Mouse (Mus musculus): ENCODE data around the gene Clnk. TPM values are rescaled to one million over a fixed set of nuclear protein-coding genes. Genes with fewer than 3 reads are reported as not detected.

Gene Clnk
- polyA plus RNA-seq, 1 experiment = not detected

- no peak for TF ChIP-seq GATA1 (IDR thresholded peaks at IDR 0.05; ENCODE audit: low read length)
These were observed 12.0 kb downstream of the Clnk start for GRCm38 (mm10) chr5:38864624-38865023.

DNA sequence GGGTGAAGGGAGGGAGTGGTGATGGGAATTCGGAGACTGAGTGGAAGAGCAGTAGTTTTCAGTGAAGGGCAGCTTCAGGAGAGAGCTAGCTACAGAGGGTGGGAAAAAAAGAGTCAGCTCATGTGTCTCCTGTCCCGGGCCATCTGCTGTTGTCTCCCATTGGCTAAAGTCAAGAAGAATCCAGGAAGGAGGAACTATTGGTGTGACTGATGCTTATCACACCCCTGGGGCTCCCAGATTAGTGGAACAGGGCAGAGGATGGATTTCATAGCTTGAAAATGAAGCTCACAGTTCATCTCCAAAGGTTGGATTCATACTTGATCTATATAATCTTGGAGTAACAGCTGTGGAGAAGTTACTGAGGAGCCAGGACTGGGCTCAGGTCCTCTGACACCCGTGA, 13.6 kb downstream of the Clnk start:
- no peak for TF ChIP-seq GATA1 (IDR thresholded peaks at IDR 0.05; ENCODE audit: low read length)

- TF ChIP-seq GATA1 (IDR thresholded peaks at IDR 0.05; ENCODE audit: low read length) = no peak
These were observed 14.2 kb downstream of the Clnk start for GRCm38 (mm10) chr5:38862288-38862985.

- no peak for TF ChIP-seq GATA1 (IDR thresholded peaks at IDR 0.05; ENCODE audit: low read length)
These were observed 18.4 kb downstream of the Clnk start for GRCm38 (mm10) chr5:38858015-38858721.

DNA sequence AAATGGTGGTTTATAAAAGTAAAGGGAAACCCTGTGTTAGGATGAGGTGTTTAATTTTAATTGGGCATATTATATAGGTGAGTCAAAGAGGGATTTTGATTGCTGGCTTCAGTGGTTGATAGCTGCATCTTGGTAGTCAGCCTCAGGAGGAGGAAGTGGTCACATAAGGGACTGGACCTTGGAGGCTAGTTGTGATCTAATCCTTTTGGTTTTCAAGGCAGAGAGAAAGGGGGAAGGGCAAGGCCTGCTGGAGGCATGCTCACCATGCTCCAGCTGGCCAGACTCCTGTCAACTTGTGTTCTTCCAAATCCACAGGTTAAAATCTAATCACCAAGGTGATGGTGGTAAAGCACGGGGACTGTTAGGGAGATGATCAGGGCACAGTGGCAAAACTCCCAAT, 19.0 kb downstream of the Clnk start:
- TF ChIP-seq GATA1 (IDR thresholded peaks at IDR 0.05; ENCODE audit: low read length) = no peak

DNA sequence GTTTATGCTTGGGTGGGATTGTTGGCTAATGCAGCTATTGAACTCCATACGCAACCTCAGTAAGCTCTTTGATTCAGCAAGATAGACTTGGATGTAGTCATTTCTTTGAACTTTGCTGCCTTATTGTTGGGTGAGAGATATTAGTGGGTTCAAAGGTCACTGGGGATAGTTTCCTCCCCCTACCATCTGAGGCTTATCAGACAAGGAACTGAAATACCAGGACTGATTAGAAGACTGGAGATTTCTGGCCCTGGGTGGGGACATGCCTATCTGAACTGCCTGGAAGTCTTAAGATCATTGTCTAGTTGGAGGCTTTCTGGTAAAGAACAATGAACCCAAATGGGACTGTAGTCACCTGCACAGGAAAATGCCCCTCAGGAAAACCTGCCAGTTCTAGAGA, 26.4 kb downstream of the Clnk start:
- no peak for TF ChIP-seq GATA1 (IDR thresholded peaks at IDR 0.05; ENCODE audit: low read length)

DNA sequence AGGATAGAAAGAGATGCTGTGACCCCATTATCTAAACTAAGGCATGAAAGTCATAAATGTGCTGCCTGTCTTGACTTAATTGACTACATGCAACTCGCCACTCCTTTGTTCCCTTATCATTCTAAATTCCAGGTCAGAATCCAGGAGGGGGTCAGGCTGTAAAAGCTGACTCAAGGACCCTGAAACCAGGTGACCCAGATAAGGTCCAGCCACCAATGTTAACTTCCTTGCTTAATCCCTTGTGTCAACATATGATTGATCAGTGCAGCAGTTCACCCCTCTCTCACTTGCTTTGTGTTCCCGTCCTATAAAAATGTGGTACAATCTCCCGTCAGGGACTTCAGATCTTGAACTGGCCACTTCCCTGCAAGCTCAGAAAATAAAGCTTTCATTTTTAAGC, 31.1 kb downstream of the Clnk start:
- TF ChIP-seq GATA1 (IDR thresholded peaks at IDR 0.05; ENCODE audit: low read length) = no peak

GRCm38 (mm10) chr5:38844312-38844711, 32.3 kb downstream of the Clnk start:
- TF ChIP-seq GATA1 (IDR thresholded peaks at IDR 0.05; ENCODE audit: low read length) = no peak

DNA sequence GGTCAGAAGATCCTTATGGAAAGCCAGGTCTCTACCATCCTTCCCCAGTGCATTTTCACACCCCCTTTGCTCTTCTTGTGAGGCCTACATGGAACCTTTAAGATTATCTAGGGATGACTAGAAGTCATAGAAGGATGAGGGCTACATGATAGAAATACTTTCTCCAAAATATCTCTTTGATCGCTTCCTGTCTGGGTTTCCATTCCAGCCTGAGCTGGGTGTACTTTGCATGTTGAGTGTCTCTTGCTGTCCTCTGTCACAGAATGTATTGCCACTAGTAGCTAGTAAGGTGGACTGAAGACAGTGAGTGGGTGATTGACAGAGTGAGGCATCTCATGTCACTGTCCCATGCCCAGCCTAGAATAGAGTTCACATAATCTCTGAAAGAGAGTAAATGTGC, 36.6 kb downstream of the Clnk start:
- no peak for TF ChIP-seq GATA1 (IDR thresholded peaks at IDR 0.05; ENCODE audit: low read length)

DNA sequence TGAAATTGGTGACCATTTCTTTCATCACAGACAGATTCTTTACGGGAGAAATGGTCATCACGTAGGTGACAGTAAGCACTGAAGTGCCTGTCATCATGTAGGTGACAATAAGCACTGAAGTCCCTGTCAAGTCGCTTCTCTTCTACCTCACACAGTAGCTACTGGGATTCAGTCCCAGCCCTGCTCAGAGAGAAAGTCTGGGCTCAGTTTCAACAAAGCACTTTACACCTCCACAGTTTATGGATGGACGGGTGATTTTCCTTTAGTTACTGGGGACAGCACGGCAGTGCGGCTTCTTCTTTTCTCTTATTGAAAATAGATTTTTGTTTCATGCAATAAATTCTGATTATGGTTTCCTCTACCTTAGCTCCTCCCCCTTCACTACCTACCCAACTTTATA, 49.3 kb downstream of the Clnk start:
- no peak for TF ChIP-seq GATA1 (IDR thresholded peaks at IDR 0.05; ENCODE audit: low read length)

GRCm38 (mm10) chr5:38826586-38826985, 50.0 kb downstream of the Clnk start:
- no peak for TF ChIP-seq GATA1 (IDR thresholded peaks at IDR 0.05; ENCODE audit: low read length)

GRCm38 (mm10) chr5:38824132-38824965, 52.3 kb downstream of the Clnk start:
- no peak for TF ChIP-seq GATA1 (IDR thresholded peaks at IDR 0.05; ENCODE audit: low read length)

DNA sequence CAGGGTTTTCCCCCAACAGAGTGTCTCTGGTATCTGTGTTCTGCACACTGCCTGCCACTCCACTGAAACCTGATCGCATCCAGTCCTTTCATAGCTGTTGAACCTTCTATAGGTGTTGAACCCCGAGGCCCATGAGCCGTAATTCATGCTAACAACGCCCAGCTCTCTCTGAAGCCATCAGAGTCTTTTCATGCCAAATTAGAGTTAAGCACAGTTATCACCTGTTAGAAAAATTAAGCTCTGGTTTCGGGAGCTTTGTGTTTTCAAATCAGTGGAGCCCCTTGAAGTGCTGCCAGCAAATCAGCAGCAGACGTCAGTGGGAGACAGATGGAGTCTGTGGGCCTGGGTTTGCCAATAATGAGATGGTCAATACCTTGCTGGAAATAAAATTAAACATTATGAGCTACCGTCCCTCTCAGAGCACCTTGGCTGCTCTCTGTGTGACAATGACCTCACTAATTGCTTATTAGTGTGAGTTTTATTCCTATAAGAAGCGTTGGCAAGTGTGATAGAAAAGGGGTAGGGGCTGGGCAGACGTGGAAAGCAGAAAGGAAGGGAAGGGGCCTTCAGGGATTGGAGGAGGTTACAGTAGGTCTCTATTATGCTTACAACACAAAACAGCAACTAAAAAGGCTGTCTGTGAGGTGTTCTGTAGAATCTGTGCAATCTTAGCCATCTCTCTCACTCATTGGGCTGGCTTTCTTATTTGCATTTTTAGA, 63.1 kb downstream of the Clnk start:
- TF ChIP-seq GATA1 (IDR thresholded peaks at IDR 0.05; ENCODE audit: low read length) = no peak

- TF ChIP-seq GATA1 (IDR thresholded peaks at IDR 0.05; ENCODE audit: low read length) = no peak
These were observed 63.7 kb downstream of the Clnk start for GRCm38 (mm10) chr5:38812916-38813315.

DNA sequence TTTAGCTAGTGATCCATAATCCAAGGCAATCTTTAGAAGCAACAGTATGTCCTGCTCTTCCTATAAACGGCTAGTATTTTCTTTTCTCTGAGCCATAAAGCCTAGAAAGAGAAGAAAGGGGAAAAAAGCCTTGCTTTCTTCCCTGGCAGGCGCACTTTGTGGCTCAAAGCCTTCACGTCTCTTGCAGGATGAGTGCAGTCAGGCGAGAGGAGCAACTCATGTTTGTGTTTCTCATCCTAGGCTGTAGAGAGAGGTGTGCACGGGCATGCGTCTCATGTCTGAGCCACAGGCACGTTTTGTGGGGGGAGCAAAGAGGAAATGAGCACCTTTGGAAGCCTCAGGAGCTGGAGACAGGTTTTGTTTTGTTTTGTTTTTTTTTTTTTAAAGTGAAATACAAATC, 64.2 kb downstream of the Clnk start:
- no peak for TF ChIP-seq GATA1 (IDR thresholded peaks at IDR 0.05; ENCODE audit: low read length)

- TF ChIP-seq GATA1 (IDR thresholded peaks at IDR 0.05; ENCODE audit: low read length) = no peak
These were observed 77.7 kb downstream of the Clnk start for GRCm38 (mm10) chr5:38798910-38799309.
